Mouse (Mus musculus) layer of hippocampus, adult 9-11 months (tissue): Measurements from ENCODE around the gene Tmem161a.
"Not testable (repeated sequence)": the region's sequence is repeated elsewhere in the genome, so short reads cannot be mapped to it uniquely, and the experiment has no call there.

Experiments used
- DNase-seq: peaks from one replicate; pipeline ENCODE4 v3.0.0; 2022

The Tmem161a gene

GRCm38 (mm10) chr8:70212112-70213055 lies 40.2 kb downstream of the Tmem161a start, which contains the start of gene Slc25a42:
Slc25a42 (minus strand) TSS chr8:70212305.
- DNase-seq: peak; percentile 100

- DNase-seq: no peak
Measured at GRCm38 (mm10) chr8:70214411-70214810, 42.3 kb downstream of the Tmem161a start.

- no peak for DNase-seq
Measured at GRCm38 (mm10) chr8:70215092-70215491, 42.9 kb downstream of the Tmem161a start.

GRCm38 (mm10) chr8:70216161-70216560 lies 44.0 kb downstream of the Tmem161a start:
- not testable (repeated sequence) for DNase-seq

GRCm38 (mm10) chr8:70216566-70216965 lies 44.4 kb downstream of the Tmem161a start:
- DNase-seq: peak; percentile 90

- DNase-seq: no peak
Measured at GRCm38 (mm10) chr8:70217441-70217840, 45.3 kb downstream of the Tmem161a start.

GRCm38 (mm10) chr8:70219107-70219684 lies 47.0 kb downstream of the Tmem161a start:
- no peak for DNase-seq

GRCm38 (mm10) chr8:70220236-70220840 lies 48.2 kb downstream of the Tmem161a start:
- no peak for DNase-seq

GRCm38 (mm10) chr8:70220911-70221310 lies 48.8 kb downstream of the Tmem161a start:
- no peak for DNase-seq

GRCm38 (mm10) chr8:70222041-70222440 lies 49.9 kb downstream of the Tmem161a start:
- no peak for DNase-seq

GRCm38 (mm10) chr8:70223341-70223740 lies 51.2 kb downstream of the Tmem161a start:
- DNase-seq: no peak

GRCm38 (mm10) chr8:70227997-70228396 lies 55.8 kb downstream of the Tmem161a start:
- DNase-seq: no peak

- DNase-seq: no peak
Measured at GRCm38 (mm10) chr8:70230837-70231236, 58.7 kb downstream of the Tmem161a start.
